Mouse (Mus musculus): ENCODE measurements around the gene Btbd9.

DNA sequence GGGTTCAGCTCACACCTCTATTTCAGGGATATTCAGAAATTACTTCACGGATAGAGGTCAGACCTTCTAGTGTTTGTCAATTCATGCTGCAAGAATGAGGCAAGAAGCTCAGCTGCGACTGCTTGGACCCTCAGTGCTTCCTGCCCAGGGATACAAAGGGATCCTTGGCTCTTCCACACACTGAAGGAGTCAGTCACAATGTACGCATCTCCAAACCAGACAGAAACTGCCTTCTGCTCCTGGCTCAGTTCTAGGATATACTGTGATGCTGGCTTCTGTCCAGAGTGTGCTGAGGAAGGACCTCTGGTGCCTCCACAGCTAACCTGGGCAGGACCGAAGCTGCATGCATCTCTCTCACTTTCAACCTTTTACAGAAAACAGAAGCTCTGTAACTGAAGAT, 187.5 kb downstream of the Btbd9 start:
- TF ChIP-seq CTCF (conservative IDR thresholded peaks at IDR 0.05; ENCODE audit: insufficient read depth, insufficient read length, low read depth, low read length): no peak
- no peak for TF ChIP-seq POLR2A (IDR thresholded peaks at IDR 0.05; ENCODE audit: low read depth, low read length)
